Mouse (Mus musculus) hindbrain, embryonic 14.5 days (tissue): Measurements from ENCODE around the gene Ptger2. TPM values are rescaled to one million over a fixed set of nuclear protein-coding genes. Genes with fewer than 3 reads are reported as not detected.
"Not testable (repeated sequence)": the region's sequence is repeated elsewhere in the genome, so short reads cannot be mapped to it uniquely, and the experiment has no call there.

Source experiments
- ATAC-seq: fragments of 200-750 bp; cut with Nextera tagmentation; 2 replicates; pipeline ENCODE4 v1.8.0; 2017; ENCODE audit warnings: moderate number of reproducible peaks, mild to moderate bottlenecking, moderate TSS enrichment, moderate library complexity; ENCODE audit not compliant: low FRiP score
- DNase-seq: peaks from one replicate; pipeline ENCODE4 v3.0.0-alpha.2; 2015; ENCODE audit warnings: low spot score
- H3K27ac ChIP-seq: fragments of 300-500 bp; sonication (generic); 2 replicates; pipeline ENCODE4 v1.5.1; 2014; ENCODE audit warnings: mild to moderate bottlenecking, moderate library complexity
- H3K27me3 ChIP-seq: fragments of 300-500 bp; sonication (generic); 2 replicates; pipeline ENCODE4 v1.6.1; 2014; ENCODE audit warnings: mild to moderate bottlenecking, low read length, mixed read lengths; ENCODE audit not compliant: control insufficient read depth, insufficient read depth
- H3K36me3 ChIP-seq: fragments of 300-500 bp; sonication (generic); replicated peaks from 2 replicates; pipeline ENCODE4 v1.6.1; 2014; ENCODE audit not compliant: control insufficient read depth, insufficient read depth
- H3K4me1 ChIP-seq: fragments of 300-500 bp; sonication (generic); replicated peaks from 2 replicates; pipeline ENCODE4 v1.6.1; 2014; ENCODE audit warnings: antibody characterized with exemption, low read length, mixed read lengths; ENCODE audit not compliant: control insufficient read depth, insufficient read depth
- H3K4me2 ChIP-seq: fragments of 300-500 bp; sonication (generic); replicated peaks from 2 replicates; pipeline ENCODE4 v1.6.1; 2014; ENCODE audit warnings: mild to moderate bottlenecking, moderate library complexity
- H3K4me3 ChIP-seq: fragments of 300-500 bp; sonication (generic); replicated peaks from 2 replicates; pipeline ENCODE4 v1.5.1; 2014; ENCODE audit warnings: mild to moderate bottlenecking, low read length
- H3K9ac ChIP-seq: fragments of 300-500 bp; sonication (generic); 2 replicates; pipeline ENCODE4 v1.6.1; 2014
- H3K9me3 ChIP-seq: fragments of 300-500 bp; sonication (generic); 2 replicates; pipeline ENCODE4 v1.6.1; 2016; ENCODE audit warnings: low read length; ENCODE audit not compliant: control insufficient read depth
- WGBS: fragments of 180-500 bp; shearing (Covaris S2); extraction: QIAGEN DNeasy Blood & Tissue Kit; methylation state at CpG from one replicate; pipeline ENCODE4 v1.1.7; 2014; 5-methylcytosine and 5-hydroxymethylcytosine counted together
- polyA plus RNA-seq: library from polyadenylated mRNA; unstranded; fragments of >200 nt; fragmentation: Nextera tagmentation; extraction: Ambion mirVana; gene quantifications from 2 replicates; pipeline ENCODE4 v1.2.1, GENCODE M21; 2014

Ptger2 gene
- 1.3 and 1.6 TPM in 2 replicates for polyA plus RNA-seq

DNA sequence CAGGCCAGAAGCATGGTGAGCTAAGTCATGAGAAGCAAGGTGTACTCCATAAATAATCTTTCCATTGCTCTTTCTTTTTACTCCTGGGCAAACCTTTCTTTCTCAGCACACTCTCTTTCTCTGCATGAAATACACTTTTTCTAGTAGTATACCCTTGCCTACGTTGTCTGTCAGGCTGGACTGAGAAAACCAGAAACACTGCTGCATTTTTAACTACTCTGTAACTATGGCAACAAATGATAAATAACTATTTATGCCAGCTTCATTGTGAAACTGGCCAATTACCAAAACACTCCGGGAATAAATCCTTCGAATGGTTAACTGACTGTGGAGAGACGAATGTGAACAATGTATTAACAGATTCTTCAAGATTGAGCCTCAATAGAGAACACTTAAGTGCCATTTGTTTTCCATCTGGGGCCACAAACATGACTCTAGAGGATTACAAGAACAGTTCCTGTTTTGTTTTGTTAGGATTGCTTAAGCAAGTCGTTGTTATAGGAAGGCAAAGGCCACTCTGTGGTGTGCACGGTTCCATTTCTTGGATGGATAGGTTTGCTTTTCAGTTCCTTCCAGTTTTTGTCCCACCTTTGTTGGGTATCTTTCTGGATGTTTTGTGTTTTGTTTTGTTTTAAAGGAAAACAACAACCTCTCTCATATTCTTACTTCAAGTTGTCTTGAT is at the start of gene Ptger2:
Gene Ptger2 (plus strand): TSS at position 522 of the 682 bp plus-strand sequence.
- H3K36me3 ChIP-seq, H3K4me1 ChIP-seq, H3K27me3 ChIP-seq, H3K9me3 ChIP-seq, H3K27ac ChIP-seq, ATAC-seq: not testable (repeated sequence)
- WGBS = 28% methylated on average over 6 of the region's 6 CpGs
- DNase-seq = peak; percentile 33
- Histone ChIP-seq H3K9ac (peak within 1 kb of the TSS; percentile 53), H3K4me2 (peak within 1 kb of the TSS; percentile 69), H3K4me3 (peak within 1 kb of the TSS; percentile 36)

DNA sequence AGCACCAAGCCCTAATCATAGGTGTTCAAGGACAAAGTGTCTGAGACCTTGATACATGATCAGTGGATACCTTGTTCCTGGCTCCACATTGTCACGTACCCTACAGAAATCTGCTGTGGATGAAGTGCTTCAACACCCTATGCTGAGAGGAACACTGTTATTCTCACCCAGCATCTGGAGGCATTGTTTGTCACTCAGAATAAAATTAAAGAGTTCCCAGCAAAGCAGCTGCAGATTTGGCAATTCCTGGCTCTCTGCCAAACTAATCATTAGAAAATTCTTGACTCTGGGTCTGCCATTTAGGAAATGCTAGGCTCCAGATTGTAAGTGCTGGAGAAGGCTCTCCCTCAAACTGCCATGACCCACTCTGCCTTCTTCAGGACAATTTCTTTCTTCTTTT is 27.2 kb upstream of the Ptger2 start:
- no peak overlapping the region for H3K4me3 ChIP-seq
- WGBS = 77% methylated on average over 1 of the region's 1 CpGs
- ATAC-seq = no peak
- no peak overlapping the region for H3K9ac ChIP-seq
- H3K27ac ChIP-seq = no peak overlapping the region
- no peaks in the 10 kb centered on the region for H3K4me1 ChIP-seq
- peak; percentile 39 for DNase-seq
- H3K36me3 ChIP-seq = no peaks in the 10 kb centered on the region
- H3K4me2 ChIP-seq = no peak overlapping the region
- no peaks in the 10 kb centered on the region for H3K27me3 ChIP-seq
- no peaks in the 10 kb centered on the region for H3K9me3 ChIP-seq

DNA sequence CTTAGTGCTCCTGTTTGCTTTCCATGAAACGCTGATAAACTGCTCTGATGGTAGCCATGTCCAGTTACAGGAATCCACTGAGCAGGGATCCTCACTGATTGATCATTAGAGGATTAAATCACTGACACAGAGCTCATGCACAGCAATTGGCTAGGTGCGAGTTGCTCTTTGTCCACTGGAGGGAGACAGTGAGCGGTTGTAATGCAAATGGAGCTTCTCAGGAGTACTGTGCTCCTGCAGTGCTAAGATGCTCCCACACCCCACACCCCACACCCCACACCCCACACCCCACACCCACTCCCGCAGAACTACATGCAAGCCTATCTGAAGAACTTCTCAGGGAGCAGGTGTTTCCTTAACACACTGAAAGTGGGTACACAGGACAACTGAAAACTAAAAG is 10.7 kb upstream of the Ptger2 start:
- ATAC-seq = peak; percentile 68; the same call in 1 of the 2 replicates
- not testable (repeated sequence) for H3K9ac ChIP-seq, H3K9me3 ChIP-seq, H3K36me3 ChIP-seq, H3K4me3 ChIP-seq, H3K4me2 ChIP-seq, H3K27me3 ChIP-seq, H3K4me1 ChIP-seq, H3K27ac ChIP-seq
- peak; percentile 58 for DNase-seq
- 8% methylated on average over 4 of the region's 4 CpGs for WGBS

DNA sequence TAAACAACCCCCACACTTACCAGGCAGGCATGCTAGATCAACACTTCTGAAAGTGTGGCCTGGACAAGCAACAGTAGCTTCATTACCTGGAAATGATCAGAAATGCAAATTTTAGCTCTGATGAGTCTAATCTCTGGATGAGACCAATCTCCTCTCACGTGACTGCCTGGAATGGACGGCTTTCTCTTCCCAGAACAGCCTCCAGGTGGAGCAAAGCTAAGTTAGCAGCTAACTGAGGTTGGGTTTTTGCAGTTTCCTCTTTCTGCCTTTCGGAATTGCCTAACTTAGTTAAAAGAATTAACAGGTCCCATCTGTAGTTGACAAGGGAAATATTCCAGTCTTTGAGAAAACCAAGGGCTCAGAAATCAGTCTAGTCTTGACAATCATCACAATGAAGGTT is 8.1 kb upstream of the Ptger2 start:
- H3K4me1 ChIP-seq = no peaks in the 10 kb centered on the region
- no peaks in the 10 kb centered on the region for H3K36me3 ChIP-seq
- DNase-seq (no peak), ATAC-seq (no peak)
- H3K27ac ChIP-seq = no peak overlapping the region
- H3K27me3 ChIP-seq = no peaks in the 10 kb centered on the region
- WGBS = 46% methylated on average over 3 of the region's 3 CpGs
- H3K4me3 ChIP-seq = no peak overlapping the region
- H3K9me3 ChIP-seq = no peaks in the 10 kb centered on the region
- H3K9ac ChIP-seq = no peak overlapping the region
- no peak overlapping the region for H3K4me2 ChIP-seq

DNA sequence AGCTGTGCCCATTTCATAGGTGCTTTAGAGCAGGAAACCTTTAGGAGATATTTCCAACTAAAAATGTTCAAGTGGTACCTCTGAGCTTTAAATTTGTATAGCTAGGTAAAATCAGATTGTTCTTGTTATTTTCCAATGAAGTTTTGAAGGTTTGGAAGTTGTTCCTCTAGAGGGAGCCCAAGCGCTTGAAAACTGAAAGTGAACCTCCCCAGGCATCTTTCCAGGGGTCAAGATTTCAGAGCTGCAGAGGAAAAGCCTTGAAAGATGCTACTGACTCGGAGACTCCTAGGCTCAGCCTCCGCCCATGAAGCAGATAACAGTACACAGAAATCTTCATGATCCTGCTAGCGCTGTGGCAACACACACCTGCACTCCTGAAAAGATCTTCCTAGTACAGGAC is 6.5 kb upstream of the Ptger2 start:
- Histone ChIP-seq H3K27me3 (no peaks in the 10 kb centered on the region), H3K36me3 (no peaks in the 10 kb centered on the region), H3K4me1 (no peaks in the 10 kb centered on the region), H3K9ac (no peak overlapping the region), H3K4me2 (no peak overlapping the region), H3K4me3 (no peak overlapping the region), H3K27ac (no peak overlapping the region), H3K9me3 (no peaks in the 10 kb centered on the region)
- 15% methylated on average over 4 of the region's 4 CpGs for WGBS
- no peak for ATAC-seq
- peak; percentile 72 for DNase-seq

DNA sequence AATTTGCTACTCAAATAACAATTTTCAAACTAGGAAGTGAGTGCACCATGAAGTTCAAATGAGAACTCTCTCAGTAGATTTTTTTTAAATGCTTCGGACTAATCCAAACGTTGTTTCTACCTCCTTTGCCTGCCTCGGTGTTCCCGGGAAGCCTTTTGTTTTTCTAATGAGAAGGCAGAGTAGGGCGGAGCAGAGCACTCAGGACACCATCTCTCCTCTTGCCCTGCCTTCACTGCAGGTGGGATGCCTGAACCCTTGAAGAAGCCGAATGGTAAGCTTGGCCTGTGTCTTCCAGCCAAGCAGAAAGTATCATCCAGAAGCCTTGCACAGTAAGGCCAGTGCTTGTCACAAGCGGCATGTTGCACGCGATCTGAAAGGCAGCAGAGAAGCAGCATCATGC is 3.9 kb upstream of the Ptger2 start:
- Histone ChIP-seq H3K9ac (no peak overlapping the region), H3K27me3 (no peaks in the 10 kb centered on the region), H3K4me3 (no peak overlapping the region), H3K9me3 (no peaks in the 10 kb centered on the region), H3K4me2 (no peak overlapping the region), H3K36me3 (no peaks in the 10 kb centered on the region), H3K4me1 (no peaks in the 10 kb centered on the region), H3K27ac (no peak overlapping the region)
- DNase-seq = no peak
- 28% methylated on average over 9 of the region's 9 CpGs for WGBS
- ATAC-seq = no peak

DNA sequence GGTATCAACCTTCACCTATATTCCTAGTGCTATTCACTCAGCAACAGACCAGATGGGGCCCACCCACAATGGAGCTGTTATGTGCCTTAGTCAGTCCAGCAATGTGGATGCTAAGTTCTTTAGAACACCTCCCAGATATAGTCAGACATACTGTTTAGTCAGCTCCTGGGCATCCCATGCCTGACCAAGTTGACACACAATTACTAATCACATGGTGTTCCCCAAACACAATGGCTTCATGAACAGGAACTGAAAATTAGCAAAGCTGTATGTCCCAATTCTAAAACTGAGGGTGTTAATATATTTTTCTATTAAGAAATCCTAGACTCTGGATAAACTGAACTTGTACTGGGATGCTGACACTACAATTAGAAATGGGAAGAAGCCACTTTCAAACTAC is 1.7 kb upstream of the Ptger2 start:
- H3K4me2 ChIP-seq = no peak overlapping the region
- no peak overlapping the region for H3K9ac ChIP-seq
- H3K4me1 ChIP-seq = no peaks in the 10 kb centered on the region
- ATAC-seq (no peak), DNase-seq (no peak)
- no peak overlapping the region for H3K27ac ChIP-seq
- H3K36me3 ChIP-seq = no peaks in the 10 kb centered on the region
- no peak overlapping the region for H3K4me3 ChIP-seq
- peaks cover 8% of the 10 kb centered on the region for H3K27me3 ChIP-seq
- no peaks in the 10 kb centered on the region for H3K9me3 ChIP-seq

DNA sequence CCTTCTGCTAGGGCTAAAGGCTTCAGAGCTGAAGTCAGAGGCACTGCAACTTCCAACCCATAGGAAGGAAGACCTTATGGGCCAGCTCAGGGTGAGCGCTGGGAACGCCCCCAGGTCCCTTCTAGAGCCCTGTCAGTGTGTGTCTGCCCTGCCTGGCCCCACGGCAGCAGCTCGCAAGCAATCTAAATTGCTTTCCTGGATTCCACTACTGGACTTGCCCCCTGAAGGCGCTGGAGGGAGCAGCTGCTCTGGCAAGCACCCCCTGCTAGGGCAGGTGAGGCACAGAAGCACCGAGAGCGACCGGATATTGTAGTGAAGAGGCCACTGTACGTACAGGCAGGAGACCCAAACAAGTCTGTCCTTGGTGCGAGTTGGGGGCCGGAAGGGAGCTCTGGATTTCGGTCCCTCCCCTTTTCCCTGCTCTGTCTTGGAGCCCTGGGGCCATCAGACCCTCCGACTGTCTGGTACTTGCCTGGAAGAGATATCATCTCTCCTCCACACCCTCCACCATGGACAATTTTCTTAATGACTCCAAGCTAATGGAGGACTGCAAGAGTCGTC is 541 bp downstream of the Ptger2 start:
- Histone ChIP-seq H3K9ac (peak overlapping the region; percentile 53), H3K4me1 (no peaks in the 10 kb centered on the region), H3K4me2 (peak overlapping the region; percentile 69), H3K4me3 (peak overlapping the region; percentile 36), H3K9me3 (no peaks in the 10 kb centered on the region), H3K27me3 (peaks cover 8% of the 10 kb centered on the region), H3K36me3 (no peaks in the 10 kb centered on the region), H3K27ac (no peak overlapping the region)
- peak; percentile 61 for ATAC-seq
- DNase-seq = peak; percentile 25
- 5% methylated on average over 14 of the region's 14 CpGs for WGBS

DNA sequence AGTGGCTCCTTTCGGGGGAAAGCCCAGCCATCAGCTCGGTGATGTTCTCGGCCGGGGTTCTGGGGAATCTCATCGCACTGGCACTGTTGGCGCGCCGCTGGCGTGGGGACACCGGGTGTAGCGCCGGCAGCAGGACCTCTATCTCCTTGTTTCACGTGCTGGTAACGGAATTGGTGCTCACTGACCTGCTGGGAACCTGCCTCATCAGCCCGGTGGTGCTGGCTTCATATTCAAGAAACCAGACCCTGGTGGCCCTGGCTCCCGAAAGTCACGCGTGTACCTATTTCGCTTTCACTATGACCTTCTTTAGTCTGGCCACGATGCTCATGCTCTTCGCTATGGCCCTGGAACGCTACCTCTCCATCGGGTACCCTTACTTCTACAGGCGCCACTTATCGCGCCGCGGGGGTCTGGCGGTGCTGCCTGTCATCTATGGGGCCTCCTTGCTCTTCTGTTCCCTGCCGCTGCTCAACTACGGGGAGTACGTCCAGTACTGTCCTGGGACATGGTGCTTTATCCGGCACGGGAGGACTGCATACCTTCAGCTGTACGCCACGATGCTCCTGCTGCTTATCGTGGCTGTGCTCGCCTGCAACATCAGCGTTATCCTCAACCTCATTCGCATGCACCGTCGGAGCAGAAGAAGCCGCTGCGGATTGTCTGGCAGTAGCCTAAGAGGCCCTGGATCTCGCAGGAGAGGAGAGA is 1.2 kb downstream of the Ptger2 start:
- no peaks in the 10 kb centered on the region for H3K4me1 ChIP-seq
- no peak overlapping the region for H3K27ac ChIP-seq
- peak overlapping the region; percentile 36 for H3K4me3 ChIP-seq
- peak overlapping the region; percentile 69 for H3K4me2 ChIP-seq
- peaks cover 8% of the 10 kb centered on the region for H3K27me3 ChIP-seq
- WGBS = 2% methylated on average over 45 of the region's 45 CpGs
- no peaks in the 10 kb centered on the region for H3K36me3 ChIP-seq
- no peaks in the 10 kb centered on the region for H3K9me3 ChIP-seq
- peak; percentile 29 for DNase-seq
- H3K9ac ChIP-seq = peak overlapping the region; percentile 53
- ATAC-seq = peak; percentile 69
